In the genomic region with DNA sequence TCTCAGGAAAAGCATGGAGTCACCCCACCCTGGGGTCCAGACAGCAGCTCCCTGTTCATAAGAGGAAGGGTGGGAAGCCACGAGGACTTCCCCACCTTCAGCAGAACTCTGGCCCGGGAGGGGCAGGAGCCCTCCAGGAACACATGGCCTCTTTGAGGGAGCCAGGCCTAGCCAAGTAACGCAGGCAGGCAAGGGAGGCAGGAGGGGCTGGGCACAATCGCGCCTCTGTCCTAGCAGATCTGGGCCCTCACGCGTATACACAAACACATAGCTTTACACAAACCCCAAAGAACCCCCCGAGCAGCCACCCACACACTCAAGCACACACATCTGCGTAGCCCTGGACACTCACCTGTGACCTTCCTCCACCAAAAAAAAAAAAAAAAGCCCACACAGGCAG, we compare ENCODE assay signal across 13 mouse cellular contexts. TPM values are rescaled to one million over a fixed set of nuclear protein-coding genes. Genes with fewer than 3 reads are reported as not detected.
DNase-seq lines count a peak whose midpoint lies in the region; ATAC-seq and TF ChIP-seq lines count a peak whose summit lies in the region.
"Had no signal": no experiment of that assay in that cellular context is flagged by ENCODE, and none has a peak within 500 bp of the region (broad histone marks: within the 10 kb centered on the region; RNA-seq: fewer than 3 reads in every experiment).

No protein-coding gene starts in this region.

- H3K27ac ChIP-seq in heart, embryonic 11.5 days (ENCODE audit: low read depth, low read length) = peak overlapping the region; percentile 36; the same call in 1 of the 2 replicates
- no peak overlapping the region for H3K27ac ChIP-seq in midbrain, postnatal 0 days (ENCODE audit: low read depth, low read length)
- H3K27ac ChIP-seq in midbrain, embryonic 16.5 days (ENCODE audit: low read length) = no peak overlapping the region
- peak overlapping the region; percentile 47; the same call in 1 of the 2 replicates for H3K27ac ChIP-seq in heart, embryonic 16.5 days (ENCODE audit: low read length)
- H3K27ac ChIP-seq in stomach, embryonic 14.5 days (ENCODE audit: low read length) = peak overlapping the region; percentile 55; the same call in 1 of the 2 replicates

- H3K27me3 ChIP-seq in heart, embryonic 11.5 days (ENCODE audit: control insufficient read depth, insufficient read depth, low read length) = no peaks in the 10 kb centered on the region
- H3K27me3 ChIP-seq in midbrain, postnatal 0 days (ENCODE audit: insufficient read depth, low read length) = no peaks in the 10 kb centered on the region
- H3K27me3 ChIP-seq in midbrain, embryonic 16.5 days (ENCODE audit: control insufficient read depth, insufficient read depth, low read depth, low read length) = no peaks in the 10 kb centered on the region
- H3K27me3 ChIP-seq in heart, embryonic 16.5 days (ENCODE audit: control insufficient read depth, insufficient read depth, low read length) = no peaks in the 10 kb centered on the region
- no peaks in the 10 kb centered on the region for H3K27me3 ChIP-seq in stomach, embryonic 14.5 days (ENCODE audit: control insufficient read depth, insufficient read depth, low read length)

- H3K9me3 ChIP-seq in heart, embryonic 11.5 days (replicated peaks; ENCODE audit: control insufficient read depth, low read length) = no peaks in the 10 kb centered on the region
- no peaks in the 10 kb centered on the region for H3K9me3 ChIP-seq in midbrain, postnatal 0 days (ENCODE audit: low read length)
- no peaks in the 10 kb centered on the region for H3K9me3 ChIP-seq in midbrain, embryonic 16.5 days (replicated peaks; ENCODE audit: control insufficient read depth, low read length, poor library complexity, severe bottlenecking)
- no peaks in the 10 kb centered on the region for H3K9me3 ChIP-seq in heart, embryonic 16.5 days (replicated peaks; ENCODE audit: control insufficient read depth, low read length)
- H3K9me3 ChIP-seq in stomach, embryonic 14.5 days (ENCODE audit: control insufficient read depth, low read depth, low read length) = no peaks in the 10 kb centered on the region

- H3K36me3 ChIP-seq in heart, embryonic 11.5 days (ENCODE audit: control insufficient read depth, insufficient read depth, low read length) = no peaks in the 10 kb centered on the region
- H3K36me3 ChIP-seq in midbrain, postnatal 0 days (ENCODE audit: insufficient read depth, low read length) = no peaks in the 10 kb centered on the region
- H3K36me3 ChIP-seq in midbrain, embryonic 16.5 days (ENCODE audit: control insufficient read depth, insufficient read depth, low read length) = no peaks in the 10 kb centered on the region
- H3K36me3 ChIP-seq in heart, embryonic 16.5 days (ENCODE audit: control insufficient read depth, insufficient read depth) = peaks cover 7% of the 10 kb centered on the region
- H3K36me3 ChIP-seq in stomach, embryonic 14.5 days (ENCODE audit: control insufficient read depth, insufficient read depth, low read length) = 0 out of 2 replicates have a peak, but pooled peaks cover 10% of the 10 kb centered on the region

- WGBS in heart, embryonic 11.5 days (ENCODE audit: insufficient replicate concordance) = 53% methylated on average over 9 of the region's 9 CpGs
- 71% methylated on average over 9 of the region's 9 CpGs for WGBS in midbrain, postnatal 0 days
- WGBS in midbrain, embryonic 16.5 days = 68% methylated on average over 9 of the region's 9 CpGs
- 51% methylated on average over 9 of the region's 9 CpGs for WGBS in heart, embryonic 16.5 days
- WGBS in stomach, embryonic 14.5 days = 34% methylated on average over 9 of the region's 9 CpGs

- no peak overlapping the region for H3K4me2 ChIP-seq in heart, embryonic 11.5 days
- H3K4me2 ChIP-seq in midbrain, postnatal 0 days (ENCODE audit: low read depth, low read length, poor library complexity, severe bottlenecking) = no peak overlapping the region
- H3K4me2 ChIP-seq in midbrain, embryonic 16.5 days (ENCODE audit: low read length) = no peak overlapping the region
- H3K4me2 ChIP-seq in heart, embryonic 16.5 days (ENCODE audit: low read depth, low read length) = no peak overlapping the region
- H3K4me2 ChIP-seq in stomach, embryonic 14.5 days (replicated peaks; ENCODE audit: low read depth, low read length) = no peak overlapping the region

- no peak overlapping the region for H3K9ac ChIP-seq in heart, embryonic 11.5 days (ENCODE audit: low read depth, low read length)
- no peak overlapping the region for H3K9ac ChIP-seq in midbrain, postnatal 0 days (replicated peaks; ENCODE audit: low read length, poor library complexity, severe bottlenecking)
- H3K9ac ChIP-seq in midbrain, embryonic 16.5 days (ENCODE audit: low read depth, low read length) = no peak overlapping the region
- no peak overlapping the region; the same call in 1 of the 2 replicates for H3K9ac ChIP-seq in heart, embryonic 16.5 days (ENCODE audit: low read length)
- H3K9ac ChIP-seq in stomach, embryonic 14.5 days (replicated peaks; ENCODE audit: low read depth, low read length) = no peak overlapping the region

- ATAC-seq in heart, embryonic 11.5 days (replicated peaks; ENCODE audit: insufficient number of reproducible peaks, low FRiP score, low TSS enrichment) = no peak; the same call in 1 of the 2 replicates
- ATAC-seq in midbrain, postnatal 0 days (ENCODE audit: low FRiP score) = 0 out of 2 replicates have a peak, but pooled peaks have one; percentile 24
- ATAC-seq in midbrain, embryonic 16.5 days = no peak
- ATAC-seq in heart, embryonic 16.5 days (replicated peaks; ENCODE audit: extremely low read depth, insufficient read depth, low FRiP score) = no peak
- no peak; the same call in 1 of the 2 replicates for ATAC-seq in stomach, embryonic 14.5 days (ENCODE audit: insufficient number of reproducible peaks, insufficient read depth, low FRiP score, low read depth)
- no peak for ATAC-seq in monocyte, adult 5-6 weeks (replicated peaks; ENCODE audit: insufficient number of reproducible peaks, low FRiP score, low TSS enrichment, poor library complexity, severe bottlenecking)

- peaks cover 14% of the 10 kb centered on the region; the same call in 1 of the 2 replicates for H3K4me1 ChIP-seq in heart, embryonic 11.5 days (ENCODE audit: control insufficient read depth, insufficient read depth, low read length)
- H3K4me1 ChIP-seq in midbrain, postnatal 0 days (ENCODE audit: insufficient read depth, low read length) = peaks cover 2% of the 10 kb centered on the region; the same call in 1 of the 2 replicates
- H3K4me1 ChIP-seq in midbrain, embryonic 16.5 days (ENCODE audit: control insufficient read depth, insufficient read depth, low read length) = no peaks in the 10 kb centered on the region
- H3K4me1 ChIP-seq in heart, embryonic 16.5 days (ENCODE audit: control insufficient read depth, insufficient read depth, low read length) = peaks cover 42% of the 10 kb centered on the region
- H3K4me1 ChIP-seq in stomach, embryonic 14.5 days (ENCODE audit: control insufficient read depth, insufficient read depth, low read length) = peaks cover 16% of the 10 kb centered on the region; the same call in 1 of the 2 replicates

- no peak for DNase-seq in heart, postnatal 36 days
- peak; percentile 36 for DNase-seq in midbrain, postnatal 0 days (ENCODE audit: low spot score)
- no peak for DNase-seq in spleen, adult 12 weeks (ENCODE audit: low spot score)
- DNase-seq: gastrocnemius, postnatal 14 days; liver; right cerebral cortex, postnatal 4 days; thymus, adult 2 months had no signal

- intact Hi-C loops in heart, postnatal 36 days (cut with DNase I) = no loop called here

- no peak for TF ChIP-seq CTCF in midbrain, postnatal 0 days (IDR thresholded peaks at IDR 0.05)

- no peak overlapping the region for H3K4me3 ChIP-seq in heart, embryonic 11.5 days (ENCODE audit: low read depth, low read length)
- no peak overlapping the region for H3K4me3 ChIP-seq in midbrain, postnatal 0 days (ENCODE audit: low read depth, low read length)
- no peak overlapping the region for H3K4me3 ChIP-seq in midbrain, embryonic 16.5 days (ENCODE audit: low read depth, low read length)
- H3K4me3 ChIP-seq in heart, embryonic 16.5 days (ENCODE audit: low read length) = no peak overlapping the region
- H3K4me3 ChIP-seq in stomach, embryonic 14.5 days (ENCODE audit: low read depth, low read length) = no peak overlapping the region

RNA-seq across cellular contexts. Expression of a gene that starts 16.0 kb away (rescaled TPM):
- 18.6 and 22.0 TPM in 2 replicates for polyA plus RNA-seq in heart, embryonic 11.5 days (2014; fragmentation: Nextera tagmentation; extraction: Ambion mirVana)
- 10 to 100 TPM; 14.7 to 16.7 TPM for total RNA-seq in heart, postnatal 36 days (2021)
- 31.6 and 37.3 TPM in 2 replicates for total RNA-seq in midbrain, postnatal 0 days (2014; rRNA removed)
- polyA plus RNA-seq in midbrain, postnatal 0 days (2015; fragmentation: Nextera tagmentation; extraction: Ambion mirVana) = 7.5 and 8.7 TPM in 2 replicates
- 7.3 and 7.8 TPM in 2 replicates for polyA plus RNA-seq in midbrain, embryonic 16.5 days (2015; fragmentation: Nextera tagmentation; extraction: Ambion mirVana)
- polyA plus RNA-seq in heart, embryonic 16.5 days (2015; fragmentation: Nextera tagmentation; extraction: Ambion mirVana) = 29.3 and 38.6 TPM in 2 replicates
- 16.1 and 17.5 TPM in 2 replicates for polyA plus RNA-seq in stomach, embryonic 14.5 days (2014; fragmentation: Nextera tagmentation; extraction: Ambion mirVana)
- not detected in 3 replicates for total RNA-seq in monocyte, adult 5-6 weeks (2017)
- total RNA-seq: megakaryocyte progenitor cell, adult 5-6 weeks had no signal

RNA-seq across cellular contexts. Expression of a gene that starts 16.3 kb away (rescaled TPM):
- polyA plus RNA-seq in heart, embryonic 11.5 days (2014; fragmentation: Nextera tagmentation; extraction: Ambion mirVana) = 0.82 and 0.87 TPM in 2 replicates
- not detected for total RNA-seq in heart, postnatal 36 days (2021)
- total RNA-seq in midbrain, postnatal 0 days (2014; rRNA removed) = 0.28 TPM in 1 of 2 replicates, not detected in the other
- 0.25 TPM in 1 of 2 replicates, not detected in the other for polyA plus RNA-seq in midbrain, postnatal 0 days (2015; fragmentation: Nextera tagmentation; extraction: Ambion mirVana)
- not detected in 2 replicates for polyA plus RNA-seq in midbrain, embryonic 16.5 days (2015; fragmentation: Nextera tagmentation; extraction: Ambion mirVana)
- 0.22 TPM in 2 replicates for polyA plus RNA-seq in heart, embryonic 16.5 days (2015; fragmentation: Nextera tagmentation; extraction: Ambion mirVana)
- polyA plus RNA-seq in stomach, embryonic 14.5 days (2014; fragmentation: Nextera tagmentation; extraction: Ambion mirVana) = 1.7 and 1.9 TPM in 2 replicates
- total RNA-seq in monocyte, adult 5-6 weeks (2017) = not detected in 3 replicates
- total RNA-seq: megakaryocyte progenitor cell, adult 5-6 weeks had no signal

RNA-seq across cellular contexts. Expression of a gene that starts 47.4 kb away (rescaled TPM):
- polyA plus RNA-seq in heart, embryonic 11.5 days (2014; fragmentation: Nextera tagmentation; extraction: Ambion mirVana) = 4.5 and 5.2 TPM in 2 replicates
- 10 to 100 TPM; 10.0 to 11.1 TPM for total RNA-seq in heart, postnatal 36 days (2021)
- total RNA-seq in midbrain, postnatal 0 days (2014; rRNA removed) = 5.7 and 7.3 TPM in 2 replicates
- polyA plus RNA-seq in midbrain, postnatal 0 days (2015; fragmentation: Nextera tagmentation; extraction: Ambion mirVana) = 1.6 and 1.7 TPM in 2 replicates
- 2.2 and 2.7 TPM in 2 replicates for polyA plus RNA-seq in midbrain, embryonic 16.5 days (2015; fragmentation: Nextera tagmentation; extraction: Ambion mirVana)
- polyA plus RNA-seq in heart, embryonic 16.5 days (2015; fragmentation: Nextera tagmentation; extraction: Ambion mirVana) = 7.5 and 8.2 TPM in 2 replicates
- polyA plus RNA-seq in stomach, embryonic 14.5 days (2014; fragmentation: Nextera tagmentation; extraction: Ambion mirVana) = 8.8 and 9.5 TPM in 2 replicates
- total RNA-seq in monocyte, adult 5-6 weeks (2017) = 7.1 to 16.9 TPM (median 7.1 TPM) in 3 replicates

RNA-seq across cellular contexts. Expression of a gene that starts 56.5 kb away (rescaled TPM):
- polyA plus RNA-seq in heart, embryonic 11.5 days (2014; fragmentation: Nextera tagmentation; extraction: Ambion mirVana) = 65.6 and 66.0 TPM in 2 replicates
- 10 to 100 TPM; 55.1 to 60.7 TPM for total RNA-seq in heart, postnatal 36 days (2021)
- total RNA-seq in midbrain, postnatal 0 days (2014; rRNA removed) = 131 and 133 TPM in 2 replicates
- 77.2 and 80.3 TPM in 2 replicates for polyA plus RNA-seq in midbrain, postnatal 0 days (2015; fragmentation: Nextera tagmentation; extraction: Ambion mirVana)
- polyA plus RNA-seq in midbrain, embryonic 16.5 days (2015; fragmentation: Nextera tagmentation; extraction: Ambion mirVana) = 66.9 and 72.9 TPM in 2 replicates
- polyA plus RNA-seq in heart, embryonic 16.5 days (2015; fragmentation: Nextera tagmentation; extraction: Ambion mirVana) = 64.6 and 68.7 TPM in 2 replicates
- 76.8 and 78.1 TPM in 2 replicates for polyA plus RNA-seq in stomach, embryonic 14.5 days (2014; fragmentation: Nextera tagmentation; extraction: Ambion mirVana)
- total RNA-seq in monocyte, adult 5-6 weeks (2017) = 36.1 to 44.3 TPM (median 38.6 TPM) in 3 replicates

Comparison
In these comparisons a context has a peak if more than half of its experiments do, and no peak if none do; other contexts are left out.
1. H3K27ac ChIP-seq: peak in heart, embryonic 11.5 days (single experiment), heart, embryonic 16.5 days (single experiment) and stomach, embryonic 14.5 days (single experiment); none in midbrain, postnatal 0 days (single experiment) and midbrain, embryonic 16.5 days (single experiment).